Mouse (Mus musculus) cortical plate, adult 2 months (tissue): ENCODE measurements around the gene Gpd2. TPM values are rescaled to one million over a fixed set of nuclear protein-coding genes. Genes with fewer than 3 reads are reported as not detected.

Source experiments
- H3K27ac ChIP-seq: fragments of 200-500 bp; 2 replicates; pipeline ENCODE4 v1.5.1; 2012; ENCODE audit warnings: low read length, control low read depth, inconsistent platforms; ENCODE audit not compliant: insufficient read depth
- H3K4me1 ChIP-seq: fragments of 200-500 bp; 2 replicates; pipeline ENCODE4 v1.6.1; 2011; ENCODE audit warnings: low read length; ENCODE audit not compliant: control insufficient read depth, insufficient read depth
- H3K4me3 ChIP-seq: fragments of 200-500 bp; 2 replicates; pipeline ENCODE4 v1.5.1; 2011; ENCODE audit warnings: mild to moderate bottlenecking, low read length, control low read depth; ENCODE audit not compliant: insufficient read depth
- CTCF ChIP-seq: fragments of 200-500 bp; IDR thresholded peaks from 2 replicates; pipeline ENCODE4 v1.5.1; 2011; ENCODE audit warnings: mild to moderate bottlenecking, control low read depth, low read length; ENCODE audit not compliant: insufficient read depth; ENCODE audit errors: extremely low read depth
- POLR2A ChIP-seq: fragments of 200-500 bp; IDR thresholded peaks from 2 replicates; pipeline ENCODE4 v1.6.1; 2011; ENCODE audit warnings: mild to moderate bottlenecking, low read length, control low read depth; ENCODE audit not compliant: insufficient read depth; ENCODE audit errors: extremely low read depth
- polyA plus RNA-seq: library from polyadenylated mRNA; depleted of rRNA; stranded (reverse); fragments of >200 nt; gene quantifications from 2 replicates; pipeline ENCODE4 v1.2.3, GENCODE M21; 2012

The Gpd2 gene
- polyA plus RNA-seq, 1 experiment: 44.1 TPM

DNA sequence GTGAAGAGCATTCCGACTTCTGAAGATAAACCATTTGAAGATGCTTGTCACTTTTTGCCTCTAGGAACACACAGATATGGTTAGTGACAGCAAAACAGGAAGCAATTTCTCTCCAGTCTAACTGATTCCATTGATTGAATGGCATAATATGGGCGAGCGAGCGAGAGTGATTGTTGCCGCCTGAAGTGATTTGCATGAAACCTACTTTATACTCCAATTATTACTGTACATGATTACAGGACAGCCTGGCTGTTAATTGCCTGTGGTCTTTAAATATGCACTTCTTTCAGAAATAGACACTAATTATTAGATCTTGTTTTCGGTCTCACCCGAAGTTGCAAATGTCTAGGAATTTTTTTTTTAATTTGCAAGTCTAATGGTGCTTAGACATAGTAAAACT, 46.4 kb downstream of the Gpd2 start:
- TF ChIP-seq POLR2A (no peak), CTCF (no peak)
- Histone ChIP-seq H3K27ac (no peak overlapping the region), H3K4me1 (no peaks in the 10 kb centered on the region), H3K4me3 (no peak overlapping the region)

DNA sequence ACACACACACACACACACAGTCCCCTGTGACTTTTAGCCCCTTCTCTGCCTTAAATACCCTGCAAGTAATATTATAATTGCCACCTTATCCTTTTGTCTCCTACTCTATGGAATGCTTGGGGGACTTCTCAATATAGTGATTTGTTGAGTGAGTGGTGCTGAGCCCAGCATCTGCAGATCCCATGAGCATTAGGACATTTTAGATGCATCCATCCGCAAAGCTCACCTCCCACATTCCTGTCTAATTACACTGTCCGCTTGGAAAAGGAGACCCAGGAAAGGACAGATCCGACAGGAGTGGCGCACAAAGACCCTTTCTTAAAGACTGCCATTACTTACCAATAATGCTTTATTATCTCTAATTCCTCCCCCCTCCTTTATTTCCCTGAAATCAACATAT, 47.8 kb downstream of the Gpd2 start:
- H3K4me3 ChIP-seq: no peak overlapping the region
- no peaks in the 10 kb centered on the region for H3K4me1 ChIP-seq
- no peak for TF ChIP-seq POLR2A
- TF ChIP-seq CTCF: no peak
- H3K27ac ChIP-seq: no peak overlapping the region

DNA sequence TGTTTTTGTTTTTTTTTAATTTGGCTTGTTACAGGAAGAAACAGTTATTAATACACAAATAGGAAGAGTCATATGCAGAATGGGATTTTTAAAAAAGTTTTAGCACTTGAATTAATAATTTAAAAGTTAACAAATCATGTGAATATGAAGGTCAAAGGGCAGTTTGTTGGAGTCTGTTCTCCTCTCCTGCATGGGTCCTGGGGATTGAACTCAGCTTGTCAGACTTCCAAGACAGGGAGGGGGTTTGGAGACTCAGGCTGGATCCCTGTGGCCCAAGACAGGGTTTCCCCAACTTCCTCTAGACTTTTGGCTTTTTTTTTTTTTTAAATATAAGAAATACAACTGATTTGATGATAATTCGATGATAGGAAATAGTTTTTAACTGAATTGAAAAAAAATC, 50.6 kb downstream of the Gpd2 start:
- no peaks in the 10 kb centered on the region for H3K4me1 ChIP-seq
- H3K4me3 ChIP-seq: no peak overlapping the region
- no peak for TF ChIP-seq POLR2A
- no peak for TF ChIP-seq CTCF
- no peak overlapping the region for H3K27ac ChIP-seq

DNA sequence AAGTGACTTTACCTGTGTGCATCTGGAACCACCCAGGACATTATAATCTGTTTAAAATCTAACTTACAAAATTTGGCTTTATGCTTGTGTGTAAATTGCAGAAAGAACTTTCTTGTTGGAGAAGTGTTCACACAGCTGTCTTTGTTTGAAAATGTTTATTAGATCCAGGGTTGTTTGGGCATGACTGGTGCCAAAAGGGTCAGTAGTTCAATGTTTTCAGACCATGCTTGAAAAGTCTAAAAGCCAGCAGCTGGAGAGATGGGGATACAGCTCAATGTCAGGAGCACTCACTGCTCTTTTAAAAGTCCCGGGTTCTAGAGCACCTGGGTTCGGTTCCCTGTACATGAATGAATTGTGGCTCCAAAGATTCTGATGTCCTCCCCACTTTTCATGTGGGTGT, 56.1 kb downstream of the Gpd2 start:
- Histone ChIP-seq H3K4me3 (no peak overlapping the region), H3K4me1 (no peaks in the 10 kb centered on the region), H3K27ac (no peak overlapping the region)
- TF ChIP-seq CTCF (no peak), POLR2A (no peak)

DNA sequence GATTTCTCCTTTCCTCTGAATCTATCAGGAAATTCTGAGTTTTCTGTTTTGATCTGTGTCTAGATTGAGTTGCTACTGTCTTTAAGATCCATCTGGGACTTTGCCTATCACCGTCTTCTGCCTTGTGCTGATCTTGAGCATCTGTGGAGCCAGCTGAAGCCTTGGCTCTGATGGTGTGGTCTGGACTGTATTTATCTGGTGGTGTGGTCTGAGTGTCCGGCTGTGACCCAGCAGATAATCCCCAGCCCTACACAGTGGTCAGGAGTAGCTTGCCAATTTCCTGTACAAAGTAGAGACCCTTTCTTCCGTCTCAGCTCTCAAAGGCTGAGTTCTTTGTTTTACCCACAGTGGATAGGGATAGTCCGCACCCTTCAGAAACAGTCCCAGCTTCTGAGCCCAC, 58.6 kb downstream of the Gpd2 start:
- Histone ChIP-seq H3K4me1 (no peaks in the 10 kb centered on the region), H3K27ac (no peak overlapping the region), H3K4me3 (no peak overlapping the region)
- TF ChIP-seq POLR2A (no peak), CTCF (no peak)

DNA sequence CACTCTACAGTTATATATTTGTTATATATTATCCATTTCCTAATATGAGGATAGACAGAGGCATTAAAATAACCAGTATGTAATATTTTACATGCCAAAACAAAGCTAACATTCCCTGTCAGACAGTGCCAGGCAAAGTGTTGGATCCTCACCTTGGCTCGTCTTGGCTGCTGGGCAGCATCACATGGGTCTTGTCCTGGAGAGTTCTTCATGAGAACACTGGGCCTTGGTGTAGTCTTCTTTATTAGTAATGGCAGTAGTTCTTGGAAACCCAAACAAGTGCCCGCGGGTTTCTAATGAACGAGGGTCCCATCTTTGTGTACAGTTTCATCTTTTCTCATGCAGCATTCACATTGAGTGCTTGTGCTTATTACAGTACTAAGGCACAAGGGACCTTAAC, 59.8 kb downstream of the Gpd2 start:
- Histone ChIP-seq H3K27ac (no peak overlapping the region), H3K4me3 (no peak overlapping the region)
- TF ChIP-seq CTCF (no peak), POLR2A (no peak)

DNA sequence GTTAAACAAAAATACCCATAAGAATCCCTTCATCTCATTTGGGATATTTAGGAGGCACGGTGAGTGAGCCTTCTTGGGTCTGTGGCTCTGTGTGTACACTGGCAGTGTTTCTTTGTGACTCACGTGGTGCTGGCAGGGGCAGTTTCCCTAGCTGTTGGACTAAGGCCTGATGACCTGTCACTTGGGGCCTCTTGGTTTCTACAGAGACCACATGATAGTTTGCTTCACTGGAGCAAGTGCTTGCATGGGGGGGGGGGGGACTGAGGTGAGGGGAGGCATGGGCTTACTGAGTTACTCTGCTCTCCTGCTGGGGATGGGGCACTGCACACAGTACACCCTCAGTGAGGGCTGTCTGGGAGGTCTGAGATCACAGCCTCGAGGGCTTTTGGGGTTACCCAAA, 64.1 kb downstream of the Gpd2 start:
- TF ChIP-seq CTCF: no peak
- no peak for TF ChIP-seq POLR2A
- no peak overlapping the region for H3K27ac ChIP-seq
- H3K4me3 ChIP-seq: no peak overlapping the region

More for the DNA sequence above, 59.8 kb downstream of the Gpd2 start:
- H3K4me1 ChIP-seq: no peaks in the 10 kb centered on the region

DNA sequence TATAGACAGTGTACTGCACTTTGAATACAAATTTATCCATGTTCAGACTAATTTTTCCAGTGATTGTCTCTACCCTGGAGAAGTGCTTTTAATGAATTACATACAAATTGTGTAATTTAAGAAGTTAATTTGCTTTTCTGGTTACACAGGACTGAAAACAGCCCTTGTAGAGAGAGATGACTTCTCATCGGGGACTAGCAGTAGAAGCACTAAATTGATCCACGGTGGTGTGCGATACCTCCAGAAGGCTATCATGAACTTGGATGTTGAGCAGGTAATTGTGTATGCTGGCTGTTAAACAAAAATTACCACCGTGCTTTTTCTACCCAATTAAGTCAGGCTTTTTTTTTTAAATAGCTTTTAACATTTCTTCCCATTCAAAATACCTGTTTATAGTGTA, 66.8 kb downstream of the Gpd2 start:
- Histone ChIP-seq H3K4me1 (no peaks in the 10 kb centered on the region), H3K4me3 (no peak overlapping the region), H3K27ac (no peak overlapping the region)
- TF ChIP-seq CTCF (no peak), POLR2A (no peak)

More for the DNA sequence above, 64.1 kb downstream of the Gpd2 start:
- H3K4me1 ChIP-seq: no peaks in the 10 kb centered on the region

DNA sequence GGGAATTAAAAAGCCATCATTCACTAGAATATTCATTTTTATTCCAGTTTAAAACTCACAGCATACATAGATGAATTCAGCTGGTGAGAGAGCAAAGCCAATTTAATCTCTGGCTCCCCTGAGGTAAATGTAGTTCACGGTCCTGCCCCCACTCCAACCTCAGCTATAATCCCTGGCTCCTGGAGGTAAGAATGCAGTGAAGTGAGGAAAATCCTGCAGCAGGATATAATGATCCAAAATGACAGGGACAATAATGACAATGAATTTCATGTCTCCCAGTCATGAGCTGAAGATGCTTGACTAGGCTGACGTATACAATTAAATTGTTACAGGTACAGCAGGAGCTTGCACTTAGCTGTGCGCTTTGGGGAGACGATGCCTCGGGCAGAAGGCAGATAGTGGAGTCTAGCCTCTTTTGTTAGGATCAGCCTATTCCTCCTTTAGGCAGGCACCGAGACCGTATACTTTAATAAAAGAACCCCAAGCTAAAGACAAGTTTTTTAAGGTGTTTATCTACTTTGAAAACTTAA, 74.9 kb downstream of the Gpd2 start:
- Histone ChIP-seq H3K27ac (no peak overlapping the region), H3K4me3 (no peak overlapping the region), H3K4me1 (no peaks in the 10 kb centered on the region)
- no peak for TF ChIP-seq CTCF
- TF ChIP-seq POLR2A: no peak

DNA sequence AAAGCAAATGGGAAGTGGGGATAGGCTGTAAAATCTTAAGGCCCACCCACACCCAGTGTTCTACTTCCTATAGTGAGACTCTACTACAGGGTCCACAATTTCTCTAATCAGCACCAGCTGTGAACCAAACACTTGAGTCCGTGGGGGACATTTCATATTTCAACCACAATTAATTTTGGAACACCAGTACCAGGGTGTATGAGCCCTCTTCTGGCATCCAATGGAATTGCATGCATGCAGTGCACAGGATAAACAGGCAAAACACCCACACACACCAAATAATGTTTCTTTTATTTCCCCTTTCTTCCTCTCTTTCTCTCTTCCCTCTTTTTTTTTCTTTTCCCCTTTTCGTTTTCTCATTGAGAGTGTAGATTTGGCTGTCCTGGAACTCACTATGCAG, 78.6 kb downstream of the Gpd2 start:
- H3K4me1 ChIP-seq: no peaks in the 10 kb centered on the region; the same call in 1 of the 2 replicates
- TF ChIP-seq CTCF (peak; percentile 41; the same call in 1 of the 2 replicates), POLR2A (no peak)
- H3K4me3 ChIP-seq: no peak overlapping the region
- H3K27ac ChIP-seq: no peak overlapping the region

DNA sequence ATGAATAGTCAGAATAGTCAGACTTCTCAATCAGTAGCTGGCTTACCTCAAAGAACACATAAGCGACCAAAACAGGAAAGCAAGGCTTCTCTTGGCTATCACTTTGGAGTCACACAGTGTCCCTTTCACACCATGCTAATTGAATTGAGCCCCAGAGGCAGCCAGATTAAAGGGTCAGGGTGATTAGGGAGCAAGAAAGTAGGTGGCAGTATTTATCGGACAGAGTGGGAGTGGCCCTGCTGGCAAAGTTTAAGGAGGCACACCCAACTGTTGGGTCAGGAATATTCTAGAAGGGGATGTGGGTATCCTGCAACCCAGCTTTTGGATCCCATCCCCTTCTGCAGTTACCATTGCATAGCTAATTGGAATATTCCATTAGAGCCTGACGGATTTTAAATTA, 80.9 kb downstream of the Gpd2 start:
- H3K27ac ChIP-seq: no peak overlapping the region
- H3K4me3 ChIP-seq: no peak overlapping the region
- TF ChIP-seq POLR2A (no peak), CTCF (no peak)
- no peaks in the 10 kb centered on the region; the same call in 1 of the 2 replicates for H3K4me1 ChIP-seq
